Mouse (Mus musculus): ENCODE measurements around the gene Mpv17l2.
A peak's percentile ranks its signal among the peaks of the same experiment; 100 is the strongest.

The Mpv17l2 gene

GRCm38 (mm10) chr8:70766571-70767440 lies 6.1 kb upstream of the Mpv17l2 start:
- peak; percentile 60 for DNase-seq (ENCODE audit: low read depth, low spot score)

GRCm38 (mm10) chr8:70765838-70766570 lies 5.3 kb upstream of the Mpv17l2 start:
- DNase-seq (ENCODE audit: low read depth, low spot score) = peak; percentile 79

- DNase-seq (ENCODE audit: low read depth, low spot score) = peak; percentile 63
Measured at GRCm38 (mm10) chr8:70765329-70765728, 4.6 kb upstream of the Mpv17l2 start.

GRCm38 (mm10) chr8:70764676-70765075 lies 3.9 kb upstream of the Mpv17l2 start:
- no peak for DNase-seq (ENCODE audit: low read depth, low spot score)

GRCm38 (mm10) chr8:70764026-70764425 lies 3.3 kb upstream of the Mpv17l2 start:
- no peak for DNase-seq (ENCODE audit: low read depth, low spot score)

- peak; percentile 61 for DNase-seq (ENCODE audit: low read depth, low spot score)
Measured at GRCm38 (mm10) chr8:70763354-70763753, 2.6 kb upstream of the Mpv17l2 start.

GRCm38 (mm10) chr8:70762118-70762517 lies 1.4 kb upstream of the Mpv17l2 start:
- DNase-seq (ENCODE audit: low read depth, low spot score) = no peak

- peak; percentile 59 for DNase-seq (ENCODE audit: low read depth, low spot score)
Measured at GRCm38 (mm10) chr8:70760350-70760749, 396 bp downstream of the Mpv17l2 start.

- no peak for DNase-seq (ENCODE audit: low read depth, low spot score)
Measured at GRCm38 (mm10) chr8:70758616-70759561, 1.9 kb downstream of the Mpv17l2 start.

- peak; percentile 6 for DNase-seq (ENCODE audit: low read depth, low spot score)
Measured at GRCm38 (mm10) chr8:70758308-70758615, 2.5 kb downstream of the Mpv17l2 start.

GRCm38 (mm10) chr8:70757523-70758307 lies 3.0 kb downstream of the Mpv17l2 start:
- DNase-seq (ENCODE audit: low read depth, low spot score) = peak; percentile 23

GRCm38 (mm10) chr8:70756476-70757040 lies 4.2 kb downstream of the Mpv17l2 start:
- no peak for DNase-seq (ENCODE audit: low read depth, low spot score)

GRCm38 (mm10) chr8:70755661-70756475 lies 4.9 kb downstream of the Mpv17l2 start:
- DNase-seq (ENCODE audit: low read depth, low spot score) = peak; percentile 7

GRCm38 (mm10) chr8:70754871-70755660 lies 5.7 kb downstream of the Mpv17l2 start:
- peak; percentile 70 for DNase-seq (ENCODE audit: low read depth, low spot score)

- peak; percentile 99 for DNase-seq (ENCODE audit: low read depth, low spot score)
Measured at GRCm38 (mm10) chr8:70754043-70754870, 6.5 kb downstream of the Mpv17l2 start, which contains the start of gene Rab3a. Gene Rab3a (plus strand): TSS chr8:70754679.

GRCm38 (mm10) chr8:70753151-70753550 lies 7.6 kb downstream of the Mpv17l2 start:
- peak; percentile 74 for DNase-seq (ENCODE audit: low read depth, low spot score)

GRCm38 (mm10) chr8:70752000-70752764 lies 8.6 kb downstream of the Mpv17l2 start:
- peak; percentile 77 for DNase-seq (ENCODE audit: low read depth, low spot score)
